Mouse (Mus musculus): ENCODE data around the gene B3gat2. TPM values are rescaled to one million over a fixed set of nuclear protein-coding genes. Genes with fewer than 3 reads are reported as not detected.
A peak's percentile ranks its signal among the peaks of the same experiment; 100 is the strongest.

Gene B3gat2
- total RNA-seq, 2 experiments from 2014 or later: not detected

DNA sequence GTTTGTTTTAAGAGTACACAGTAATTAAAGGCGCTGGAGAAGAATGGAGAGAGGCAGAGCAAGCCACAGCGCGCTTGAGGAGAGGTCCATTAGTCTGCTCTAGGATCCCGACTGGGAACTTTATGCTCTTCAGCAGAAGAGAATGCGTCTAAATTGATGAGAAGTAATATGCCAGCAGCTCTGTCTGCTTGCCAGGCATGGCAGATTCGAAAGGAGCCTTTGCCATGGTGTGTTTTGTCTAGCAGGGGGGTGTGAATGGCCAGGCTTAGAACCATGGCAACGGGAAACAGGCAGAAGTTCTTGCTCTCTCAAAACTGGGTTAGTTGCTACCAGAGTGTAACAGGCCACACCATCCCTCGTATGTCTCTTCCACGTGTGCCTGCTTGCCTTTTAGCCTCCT is 73.3 kb downstream of the B3gat2 start:
- DNase-seq: no peak

DNA sequence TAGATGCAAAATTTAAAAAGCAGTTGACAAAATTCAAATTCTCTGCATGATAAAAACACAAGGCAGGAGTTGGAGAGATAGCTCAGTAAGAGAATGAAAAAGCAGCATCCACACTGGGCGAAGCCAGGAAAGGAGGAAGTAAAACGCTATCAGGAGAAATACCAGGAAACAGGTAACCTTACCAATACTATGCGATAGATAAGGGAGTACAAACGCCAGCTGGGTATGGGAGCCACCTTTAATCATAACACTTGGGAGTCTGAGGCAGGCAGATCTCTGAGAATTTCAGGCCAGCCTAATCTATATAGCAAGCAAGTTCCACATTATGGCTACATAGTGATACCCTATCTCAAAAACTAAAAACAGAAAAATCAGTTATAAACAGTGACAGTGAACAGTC is 75.1 kb downstream of the B3gat2 start:
- no peak for DNase-seq

DNA sequence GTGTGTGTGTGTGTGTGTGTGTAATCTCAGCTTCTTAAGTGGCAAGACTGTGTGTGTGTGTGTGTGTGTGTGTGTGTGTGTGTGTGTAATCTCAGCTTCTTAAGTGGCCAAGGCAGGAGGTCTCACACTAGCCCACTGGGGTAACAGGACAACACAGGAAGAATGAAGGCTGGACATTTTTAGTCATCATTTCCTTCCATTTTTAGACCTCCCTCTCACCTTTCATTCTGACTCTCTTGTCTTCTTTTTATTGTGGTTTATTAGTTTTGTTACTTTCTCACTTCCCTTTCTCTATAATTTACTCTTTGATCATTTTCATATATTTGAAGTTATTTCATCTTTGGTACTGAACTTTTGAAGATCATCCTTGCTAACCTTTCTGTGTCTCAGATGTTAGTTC is 79.4 kb downstream of the B3gat2 start:
- DNase-seq: no peak

DNA sequence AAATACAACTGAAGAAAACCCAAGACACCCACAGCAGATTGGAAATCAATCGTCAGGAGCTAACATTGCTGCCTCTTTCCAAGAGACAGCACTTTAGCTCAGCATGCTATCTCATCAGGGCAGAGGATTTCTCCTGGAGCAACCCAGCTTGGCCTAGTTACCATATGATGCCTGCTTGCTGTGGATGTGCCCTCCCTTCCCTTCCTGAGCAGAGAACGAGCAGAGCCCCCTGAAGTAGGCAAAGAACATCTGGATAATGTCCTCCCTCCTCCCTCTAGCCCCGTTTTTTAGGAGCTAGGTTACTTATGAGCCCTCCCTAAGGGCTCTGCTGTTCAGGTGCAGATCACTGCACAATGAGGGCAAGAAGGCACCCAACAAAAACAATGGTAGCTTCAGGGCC is 81.1 kb downstream of the B3gat2 start:
- DNase-seq: no peak

DNA sequence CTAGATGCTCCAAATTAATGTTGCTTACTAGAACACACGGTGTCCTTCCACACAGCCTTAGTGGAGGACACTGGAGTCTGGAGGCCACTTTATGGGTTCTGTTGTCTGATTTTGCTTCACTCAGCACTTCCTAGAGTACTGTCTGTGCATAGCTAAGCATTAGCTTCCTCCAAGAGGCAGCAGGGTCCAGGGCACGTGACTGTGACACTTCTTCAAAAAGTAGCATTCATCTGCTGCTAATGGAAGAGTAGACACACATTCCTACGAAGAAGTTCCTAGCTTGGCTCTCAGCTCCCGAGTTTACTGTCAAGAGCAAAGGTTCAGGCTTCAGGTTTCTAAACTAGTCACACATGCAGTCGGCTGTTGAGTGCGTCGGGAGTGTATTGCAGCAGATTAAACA is 82.2 kb downstream of the B3gat2 start:
- no peak for DNase-seq

DNA sequence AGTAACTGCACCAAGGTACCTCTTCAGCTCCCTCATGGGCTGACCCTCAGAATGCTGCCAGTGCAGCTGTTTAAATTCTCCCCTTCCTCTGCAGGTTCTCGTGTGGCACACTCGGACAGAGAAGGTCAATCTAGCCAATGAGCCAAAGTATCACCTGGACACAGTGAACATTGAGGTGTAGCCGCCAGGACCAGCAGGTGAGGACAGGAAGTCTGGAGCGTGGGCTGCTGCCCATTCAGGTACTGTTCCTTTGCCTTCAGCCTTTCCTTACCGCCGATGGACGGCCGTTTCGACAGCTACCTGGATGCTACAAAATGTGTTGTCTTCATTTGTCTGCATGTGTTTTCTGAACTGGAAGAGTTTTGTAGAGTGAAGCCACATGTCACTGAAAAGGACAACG is 83.5 kb downstream of the B3gat2 start:
- no peak for DNase-seq

DNA sequence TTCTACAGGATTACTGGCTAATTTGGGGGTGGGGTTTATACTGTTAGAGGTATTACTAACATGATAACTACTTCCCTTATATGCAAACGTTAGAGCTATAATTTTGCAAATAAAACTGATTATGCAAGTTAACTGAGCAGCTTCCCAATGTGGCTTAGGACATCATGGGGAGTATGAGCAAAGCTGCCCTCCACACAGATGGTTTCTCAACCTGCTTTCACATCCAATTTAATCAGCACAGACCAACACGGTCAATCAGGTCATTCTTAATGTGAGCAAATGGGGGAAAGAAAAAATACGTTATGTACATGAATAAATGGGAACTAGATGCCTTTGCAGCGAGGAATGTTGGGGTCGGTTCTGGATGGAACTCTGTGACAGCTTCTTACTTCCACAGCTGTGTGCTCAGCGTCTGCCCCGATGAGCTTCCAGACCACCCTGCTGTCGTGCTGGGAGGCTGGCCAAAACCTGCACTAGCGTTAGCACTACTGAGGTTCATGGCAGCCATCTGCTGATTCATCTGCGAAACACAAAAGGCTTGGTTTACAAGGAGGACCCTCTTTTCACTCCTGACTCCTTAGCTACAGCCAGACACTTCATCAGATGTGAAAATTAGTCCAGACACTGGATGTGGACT is 84.6 kb downstream of the B3gat2 start:
- DNase-seq: no peak

DNA sequence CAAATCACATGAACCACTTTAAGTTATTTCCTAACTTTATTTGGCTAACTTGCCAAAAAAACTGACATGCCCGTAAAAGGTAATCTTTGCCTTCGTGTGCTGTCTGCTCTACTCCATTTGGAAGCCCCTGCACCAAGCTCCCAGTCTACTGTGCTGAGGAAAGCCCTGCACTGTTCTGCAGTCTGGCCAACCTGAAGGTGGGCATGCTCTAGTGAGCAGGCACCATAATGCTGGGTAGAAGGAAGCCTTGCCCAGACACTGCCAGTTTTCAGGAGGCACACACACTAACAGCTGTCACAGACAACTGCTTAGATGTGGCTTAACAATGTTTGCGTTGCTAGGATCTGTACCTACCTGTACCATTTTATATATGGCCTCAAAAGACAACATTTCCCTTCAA is 94.1 kb downstream of the B3gat2 start:
- DNase-seq: no peak

DNA sequence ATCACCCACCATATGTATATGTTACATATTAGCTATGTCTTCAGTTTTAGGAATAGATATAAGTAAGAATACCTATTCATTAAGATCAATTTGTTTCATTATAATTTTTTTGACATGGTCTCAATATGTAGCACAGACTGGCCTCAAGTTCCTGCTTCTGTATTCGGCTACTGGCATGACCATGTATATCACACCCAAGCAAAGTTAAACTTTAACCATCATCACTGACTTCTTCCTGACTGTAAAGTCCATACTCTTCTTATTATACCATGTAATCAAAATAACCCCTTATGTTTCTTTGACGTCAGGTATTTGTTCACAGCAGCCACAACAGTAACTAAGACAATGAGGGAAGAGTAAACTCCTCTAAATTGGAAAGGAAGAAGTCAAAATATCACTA is 99.4 kb downstream of the B3gat2 start:
- no peak for DNase-seq

DNA sequence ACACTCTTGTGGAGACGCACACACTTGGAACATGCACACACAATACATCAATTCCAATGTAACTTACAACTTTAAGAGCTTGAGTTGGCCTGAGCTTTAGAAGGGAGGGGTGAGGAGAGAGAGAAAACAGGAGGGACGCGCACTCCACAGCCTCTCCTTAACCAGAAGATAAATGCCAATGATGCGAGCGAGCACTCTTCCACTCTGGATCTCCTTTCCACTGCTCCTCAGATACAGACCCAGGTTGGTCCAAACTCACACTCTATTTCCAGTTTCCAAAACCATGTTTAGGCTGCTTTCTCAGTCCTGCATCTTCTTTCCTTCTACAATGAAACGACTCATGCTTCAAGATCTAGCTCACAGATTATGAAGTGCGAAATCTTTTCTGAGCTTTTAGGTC is 104.0 kb downstream of the B3gat2 start:
- no peak for DNase-seq

DNA sequence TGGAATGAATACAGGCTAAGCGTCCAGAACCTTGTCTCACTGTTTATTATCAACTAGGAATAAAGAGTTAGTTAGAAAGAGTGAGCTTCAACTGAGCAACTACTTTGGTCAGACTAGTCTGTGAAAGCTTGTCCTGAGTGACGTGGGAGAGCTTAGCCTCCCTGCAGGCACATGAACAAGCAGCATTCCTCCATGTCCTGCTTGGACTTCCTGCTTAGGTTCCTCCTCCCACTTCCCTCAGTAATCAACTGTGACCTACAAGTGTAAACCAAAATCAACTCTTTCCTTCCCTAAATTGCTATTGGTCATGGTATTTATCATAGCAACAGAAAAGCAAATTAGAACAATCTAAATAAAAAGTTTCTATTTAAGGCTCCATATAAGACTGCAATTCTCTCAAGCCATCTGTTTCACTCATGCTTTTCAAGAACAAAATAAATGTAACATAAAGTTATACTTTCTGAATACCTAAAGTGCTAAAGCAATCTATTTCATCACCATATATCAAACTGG is 105.9 kb downstream of the B3gat2 start:
- no peak for DNase-seq

DNA sequence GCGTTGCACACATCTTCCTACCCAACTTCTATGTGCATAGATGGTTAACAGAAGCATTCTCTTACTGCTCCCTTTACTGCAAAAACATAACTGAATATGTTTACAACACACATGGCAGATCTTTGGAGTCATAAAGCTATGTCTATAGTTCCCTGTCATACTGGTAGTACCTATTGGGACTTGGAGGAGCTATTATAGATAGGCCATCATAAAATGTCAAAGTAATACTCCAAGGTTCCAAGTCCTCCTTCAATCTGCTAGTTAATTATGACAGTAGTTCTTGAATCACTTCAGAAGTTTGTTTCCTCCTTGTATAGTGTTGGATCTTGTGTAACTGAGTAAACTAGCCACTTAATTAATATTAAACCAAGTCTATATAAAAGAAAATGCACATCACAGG is 110.6 kb downstream of the B3gat2 start:
- DNase-seq: no peak

DNA sequence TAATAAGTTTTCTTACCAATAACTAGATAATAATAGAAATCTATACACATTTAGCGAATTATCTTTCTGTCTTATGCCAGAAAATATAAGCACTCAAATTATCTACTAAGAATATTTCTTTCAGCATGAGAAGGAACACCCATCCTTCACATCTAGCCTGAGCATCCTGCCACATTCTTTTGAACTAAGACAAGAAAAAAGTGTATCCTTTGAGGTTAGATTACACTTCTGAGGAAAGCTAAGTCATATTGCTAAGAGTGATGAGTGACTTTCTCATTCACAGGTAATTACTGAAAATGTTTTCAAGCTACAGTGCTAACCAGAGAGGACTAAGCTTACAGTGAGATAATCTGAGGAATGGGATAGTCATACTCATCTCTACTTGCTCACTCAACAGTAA is 121.1 kb downstream of the B3gat2 start:
- no peak for DNase-seq

DNA sequence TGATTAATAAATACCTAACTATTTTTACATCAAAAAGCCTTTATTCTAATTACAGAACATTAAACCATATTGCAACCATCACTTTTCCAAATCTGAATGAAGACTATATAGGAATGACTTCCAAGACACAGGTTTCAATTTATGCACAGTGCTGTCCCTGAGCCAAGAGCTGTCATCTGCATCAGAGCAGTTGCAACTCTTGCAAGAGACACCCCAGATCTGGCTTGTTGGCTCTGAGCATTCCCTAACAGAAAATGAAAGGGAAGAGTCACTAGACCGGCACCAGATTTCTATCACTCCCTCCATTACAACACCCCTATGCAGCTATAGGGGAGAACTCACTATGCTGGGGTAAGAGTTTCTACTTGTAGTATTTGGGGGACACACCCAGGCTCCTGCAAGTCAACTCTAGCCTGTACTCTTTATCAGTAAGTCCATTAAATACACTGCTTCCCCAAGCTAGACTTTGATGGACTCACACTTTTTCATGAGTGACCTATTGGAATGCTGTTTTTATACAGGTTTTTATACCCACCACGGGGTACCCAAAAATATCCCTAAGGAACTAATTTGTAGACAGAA is 122.6 kb downstream of the B3gat2 start:
- DNase-seq: no peak

DNA sequence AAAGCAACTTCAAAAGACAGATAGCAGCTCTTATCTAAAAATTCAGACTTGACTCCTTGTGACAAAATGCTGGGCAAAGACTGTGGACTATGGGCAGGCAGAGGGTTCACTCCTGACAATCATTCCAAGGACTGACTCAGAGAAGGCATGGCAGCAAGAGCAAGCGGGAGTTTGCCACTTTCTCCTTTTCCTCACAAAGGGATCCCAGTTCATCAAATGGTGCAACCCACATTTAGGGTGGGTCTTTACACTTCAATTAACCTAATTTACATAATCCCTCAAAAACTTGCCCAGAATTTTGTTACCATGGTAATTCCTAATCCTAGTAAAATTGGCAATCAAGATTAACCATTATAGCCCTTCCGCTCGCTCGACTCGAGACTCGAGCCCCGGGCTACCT is 123.4 kb downstream of the B3gat2 start:
- no peak for DNase-seq

DNA sequence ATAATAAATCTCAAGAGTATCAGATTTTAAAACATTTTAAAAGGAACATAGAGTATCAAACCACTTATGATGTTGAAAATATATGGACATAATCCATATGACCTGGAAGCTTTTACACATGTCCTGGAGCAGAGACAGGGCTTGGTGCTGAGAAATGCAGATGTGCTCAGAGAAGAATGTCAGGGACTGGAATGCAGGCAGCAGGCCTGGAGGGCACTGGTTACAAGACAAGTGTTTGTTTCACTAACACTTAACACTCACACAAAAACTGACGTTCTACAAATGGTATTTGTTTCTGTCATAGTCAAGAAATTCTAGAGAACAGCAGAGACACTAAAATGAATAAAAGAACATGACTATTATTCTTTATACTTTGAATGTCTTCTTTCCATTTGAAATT is 130.5 kb downstream of the B3gat2 start:
- DNase-seq: peak; percentile 10

Other genes with a start within 250 kb of the B3gat2 start
- 10 to 100 TPM; 50.1 to 58.3 TPM for gene Smap1, start 160.6 kb downstream of the B3gat2 start, total RNA-seq (2021)
- gene Sdhaf4, start 243.9 kb downstream of the B3gat2 start, total RNA-seq (2021): 10 to 100 TPM; 50.1 to 52.8 TPM